Comparison of ENCODE assay signal across 8 mouse cellular contexts in the genomic region with DNA sequence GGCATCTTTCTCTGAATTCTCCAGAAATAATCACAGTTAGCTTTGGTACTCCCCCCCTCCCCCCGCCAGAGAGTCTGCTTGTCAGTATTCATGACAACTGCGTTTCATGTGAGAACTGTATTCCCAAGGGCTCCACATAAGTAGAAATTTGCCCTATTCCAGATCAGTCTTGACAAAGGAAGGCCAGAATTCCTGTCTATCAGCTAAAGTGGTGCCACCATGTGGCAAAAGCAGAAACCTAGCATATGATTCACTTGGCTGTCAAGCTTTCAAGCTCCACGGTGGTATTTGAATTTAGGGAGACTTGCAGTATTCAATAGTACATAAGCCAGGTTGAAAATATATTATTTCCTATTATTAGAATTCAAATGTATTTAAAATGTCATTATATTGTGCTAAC. TPM values are rescaled to one million over a fixed set of nuclear protein-coding genes. Genes with fewer than 3 reads are reported as not detected.
A peak's percentile ranks its signal among the peaks of the same experiment; 100 is the strongest.
DNase-seq lines count a peak whose midpoint lies in the region; ATAC-seq and TF ChIP-seq lines count a peak whose summit lies in the region.

No protein-coding gene starts in this region.

- WGBS in forebrain, embryonic 14.5 days: 45% methylated on average over 3 of the region's 3 CpGs

- no peaks in the 10 kb centered on the region for H3K36me3 ChIP-seq in forebrain, embryonic 14.5 days (ENCODE audit: control insufficient read depth, insufficient read depth, low read length)

- H3K4me2 ChIP-seq in forebrain, embryonic 14.5 days (ENCODE audit: low read length): no peak overlapping the region

- no peak overlapping the region for H3K27ac ChIP-seq in left cerebral cortex, adult 2 months
- no peak overlapping the region for H3K27ac ChIP-seq in forebrain, embryonic 14.5 days (ENCODE audit: low read depth, low read length)

- ATAC-seq in forebrain, embryonic 14.5 days: peak; percentile 52; the same call in 1 of the 2 replicates
- no peak for ATAC-seq in activated CD4-positive, CD25-positive, alpha-beta regulatory T cell, adult 4 months

- intact Hi-C loops in left cerebral cortex, adult 2 months (cut with DNase I): loop anchor here (10.0 kb wide), 1 partner anchor 257 kb away; no protein-coding TSS in a partner anchor
- intact Hi-C loops in left cerebral cortex, postnatal 36 days (cut with DNase I): no loop called here

- no peak overlapping the region for H3K4me3 ChIP-seq in left cerebral cortex, adult 2 months
- no peak overlapping the region for H3K4me3 ChIP-seq in forebrain, embryonic 14.5 days (ENCODE audit: low read depth, low read length)

- DNase-seq in cerebellum, postnatal 10 days: peak; percentile 22 to 26
- no peak for DNase-seq in cerebellum, adult 9-11 months
- no peak for DNase-seq in left cerebral cortex, adult 2 months (ENCODE audit: extremely low spot score in 1 of 2, low spot score in 2 of 2)
- DNase-seq in left cerebral cortex, postnatal 36 days (ENCODE audit: low spot score in 2 of 2): no peak
- peak; percentile 73 for DNase-seq in forebrain, embryonic 14.5 days (ENCODE audit: low spot score)
- DNase-seq in mesoderm, embryonic 11.5 days (ENCODE audit: low read depth, low spot score): peak; percentile 23
- no peak for DNase-seq in thymus, postnatal 36 days

- H3K27me3 ChIP-seq in forebrain, embryonic 14.5 days (replicated peaks; ENCODE audit: control insufficient read depth, insufficient read depth, low read length): no peaks in the 10 kb centered on the region

- peak; percentile 48 for TF ChIP-seq CTCF in left cerebral cortex, adult 2 months (IDR thresholded peaks at IDR 0.05)

- H3K9me3 ChIP-seq in forebrain, embryonic 14.5 days (replicated peaks; ENCODE audit: control insufficient read depth, low read length): no peaks in the 10 kb centered on the region

- no peak overlapping the region for H3K9ac ChIP-seq in forebrain, embryonic 14.5 days (ENCODE audit: low read length)

- no peaks in the 10 kb centered on the region for H3K4me1 ChIP-seq in forebrain, embryonic 14.5 days (ENCODE audit: control insufficient read depth, insufficient read depth, low read length)

RNA-seq across cellular contexts. Expression of a gene that starts 0.6 kb away (rescaled TPM):
- not detected for total RNA-seq in left cerebral cortex, adult 2 months (2021)
- not detected for total RNA-seq in left cerebral cortex, postnatal 36 days (2021)
- polyA plus RNA-seq in forebrain, embryonic 14.5 days (2014; fragmentation: Nextera tagmentation; extraction: Ambion mirVana): 0.25 TPM in 1 of 2 replicates, not detected in the other
- polyA plus RNA-seq in activated CD4-positive, CD25-positive, alpha-beta regulatory T cell, adult 4 months (2017; shearing (Covaris generic)): not detected

Comparison
In these comparisons a context has a peak if more than half of its experiments do, and no peak if none do; other contexts are left out.
1. DNase-seq: peak in cerebellum, postnatal 10 days (2 of 2), forebrain, embryonic 14.5 days (single experiment) and mesoderm, embryonic 11.5 days (single experiment); none in cerebellum, adult 9-11 months (single experiment), left cerebral cortex, adult 2 months (0 of 2), left cerebral cortex, postnatal 36 days (0 of 2) and thymus, postnatal 36 days (0 of 2).